Mouse (Mus musculus): ENCODE data around the gene Olfr1012. TPM values are rescaled to one million over a fixed set of nuclear protein-coding genes. Genes with fewer than 3 reads are reported as not detected.

Gene Olfr1012
- not detected in 2 replicates for polyA plus RNA-seq (2014; fragmentation: Nextera tagmentation; extraction: Ambion mirVana)

DNA sequence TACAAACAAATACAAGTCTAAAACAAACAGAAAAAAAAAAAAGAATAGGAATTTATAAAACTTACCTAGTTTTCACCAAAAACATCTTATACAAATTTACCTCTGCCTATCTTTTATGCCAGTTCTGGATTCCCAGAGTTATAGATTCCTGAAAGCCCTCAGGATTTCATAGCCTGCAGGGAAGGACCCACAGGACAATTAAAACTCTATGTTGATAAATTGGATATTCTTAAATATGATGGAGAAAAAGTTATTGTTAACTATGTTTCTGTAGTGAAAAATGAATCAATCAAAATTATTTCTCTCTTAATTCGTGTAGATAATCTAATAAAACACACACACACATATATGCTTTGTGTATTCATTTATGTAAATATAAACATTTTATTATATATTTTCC lies at the start of gene Olfr1012:
Gene Olfr1012 (minus strand): TSS at position 101 of the 400 bp plus-strand sequence.
- ATAC-seq (replicated peaks; ENCODE audit: low FRiP score, low TSS enrichment, low read depth): no peak
- Histone ChIP-seq H3K4me2 (ENCODE audit: low read length) (no peak within 1 kb of the TSS), H3K36me3 (ENCODE audit: control insufficient read depth, insufficient read depth, low read length) (no peaks in the 10 kb centered on the region), H3K27ac (ENCODE audit: low read depth) (no peak within 1 kb of the TSS), H3K27me3 (replicated peaks; ENCODE audit: control insufficient read depth, insufficient read depth, low read length) (no peaks in the 10 kb centered on the region), H3K4me3 (ENCODE audit: low read depth, low read length) (no peak within 1 kb of the TSS), H3K9me3 (ENCODE audit: control insufficient read depth, low read length) (no peaks in the 10 kb centered on the region), H3K9ac (ENCODE audit: low read length) (no peak within 1 kb of the TSS), H3K4me1 (replicated peaks; ENCODE audit: control insufficient read depth, insufficient read depth, low read length) (no peaks in the 10 kb centered on the region)
- 56% methylated on average over 1 of the region's 1 CpGs for WGBS
- DNase-seq (ENCODE audit: low spot score): no peak

DNA sequence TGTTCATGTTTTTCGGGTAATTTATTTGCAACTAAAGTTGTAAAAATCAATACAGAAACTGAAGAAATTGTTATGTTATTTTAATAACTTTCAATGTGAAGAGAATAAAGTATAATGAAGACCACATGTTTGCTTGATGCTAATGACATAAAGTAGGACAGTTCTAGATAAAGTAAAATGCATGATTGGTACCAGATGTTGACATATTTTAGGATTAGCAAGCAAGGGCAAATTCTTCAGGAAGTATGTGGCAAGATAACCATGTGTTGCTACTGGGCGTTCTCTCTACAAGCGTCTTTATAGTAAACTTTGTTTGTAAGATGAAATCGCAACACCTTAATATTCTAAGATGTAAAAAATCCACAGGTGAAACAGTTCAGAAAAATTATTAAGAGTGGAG lies 41.9 kb upstream of the Olfr1012 start:
- ATAC-seq (replicated peaks; ENCODE audit: low FRiP score, low TSS enrichment, low read depth) (no peak), DNase-seq (ENCODE audit: low spot score) (no peak)
- WGBS: 81% methylated on average over 4 of the region's 4 CpGs
- Histone ChIP-seq H3K4me2 (ENCODE audit: low read length) (no peak overlapping the region), H3K36me3 (ENCODE audit: control insufficient read depth, insufficient read depth, low read length) (no peaks in the 10 kb centered on the region), H3K27ac (ENCODE audit: low read depth) (no peak overlapping the region), H3K9ac (ENCODE audit: low read length) (no peak overlapping the region), H3K4me3 (ENCODE audit: low read depth, low read length) (no peak overlapping the region), H3K27me3 (replicated peaks; ENCODE audit: control insufficient read depth, insufficient read depth, low read length) (no peaks in the 10 kb centered on the region), H3K9me3 (ENCODE audit: control insufficient read depth, low read length) (no peaks in the 10 kb centered on the region), H3K4me1 (replicated peaks; ENCODE audit: control insufficient read depth, insufficient read depth, low read length) (no peaks in the 10 kb centered on the region)

DNA sequence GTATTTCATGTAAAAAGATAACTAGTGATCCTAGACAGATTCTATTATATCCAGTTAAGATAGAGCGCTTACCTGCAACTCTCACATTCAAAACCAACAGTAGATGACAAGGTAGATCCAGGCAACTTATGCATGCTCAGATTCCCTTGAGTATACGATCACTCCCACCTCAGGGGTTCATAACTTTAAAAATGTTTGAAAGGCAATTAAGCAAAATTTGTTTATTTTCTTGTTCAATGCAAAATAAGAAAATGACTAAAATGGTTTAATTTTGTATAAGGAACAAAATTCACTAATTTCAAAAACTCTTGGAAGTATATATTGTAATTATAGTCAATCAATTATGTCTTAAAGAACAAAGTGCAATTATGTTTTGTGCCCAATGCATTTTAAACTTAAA lies 39.9 kb upstream of the Olfr1012 start, which contains the start of gene Olfr1016:
Gene Olfr1016 (minus strand): TSS at position 101 of the 400 bp plus-strand sequence.
- Histone ChIP-seq H3K27ac (ENCODE audit: low read depth) (no peak within 1 kb of the TSS), H3K9ac (ENCODE audit: low read length) (no peak within 1 kb of the TSS), H3K4me1 (replicated peaks; ENCODE audit: control insufficient read depth, insufficient read depth, low read length) (no peaks in the 10 kb centered on the region), H3K36me3 (ENCODE audit: control insufficient read depth, insufficient read depth, low read length) (no peaks in the 10 kb centered on the region), H3K4me2 (ENCODE audit: low read length) (no peak within 1 kb of the TSS), H3K9me3 (ENCODE audit: control insufficient read depth, low read length) (no peaks in the 10 kb centered on the region), H3K27me3 (replicated peaks; ENCODE audit: control insufficient read depth, insufficient read depth, low read length) (no peaks in the 10 kb centered on the region), H3K4me3 (ENCODE audit: low read depth, low read length) (no peak within 1 kb of the TSS)
- 90% methylated on average over 2 of the region's 2 CpGs for WGBS
- no peak for ATAC-seq (replicated peaks; ENCODE audit: low FRiP score, low TSS enrichment, low read depth)
- DNase-seq (ENCODE audit: low spot score): no peak

DNA sequence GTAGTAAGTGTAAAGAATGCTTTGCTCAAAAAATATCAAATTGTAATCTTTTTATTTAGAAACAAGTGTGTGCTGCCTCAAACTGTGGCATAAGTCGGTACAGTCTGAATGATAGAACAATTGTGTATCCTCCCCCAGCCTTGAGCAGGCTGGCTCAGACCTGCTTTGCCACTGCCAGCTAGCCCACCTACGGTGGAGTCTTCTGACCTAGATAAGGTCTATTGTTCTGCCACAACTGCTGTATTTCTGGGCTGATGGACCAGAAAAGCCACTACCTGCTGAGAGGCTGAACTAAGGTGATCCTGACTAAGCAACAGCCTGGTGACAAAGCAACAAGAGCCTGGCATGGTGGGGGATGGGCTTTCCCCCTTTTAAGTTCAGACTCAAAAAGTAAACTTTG lies 29.8 kb upstream of the Olfr1012 start:
- H3K4me3 ChIP-seq (ENCODE audit: low read depth, low read length): no peak overlapping the region
- 62% methylated on average over 2 of the region's 2 CpGs for WGBS
- H3K27me3 ChIP-seq (replicated peaks; ENCODE audit: control insufficient read depth, insufficient read depth, low read length): no peaks in the 10 kb centered on the region
- no peaks in the 10 kb centered on the region for H3K9me3 ChIP-seq (ENCODE audit: control insufficient read depth, low read length)
- ATAC-seq (replicated peaks; ENCODE audit: low FRiP score, low TSS enrichment, low read depth) (no peak), DNase-seq (ENCODE audit: low spot score) (no peak)
- no peak overlapping the region for H3K9ac ChIP-seq (ENCODE audit: low read length)
- no peak overlapping the region for H3K27ac ChIP-seq (ENCODE audit: low read depth)
- no peaks in the 10 kb centered on the region for H3K36me3 ChIP-seq (ENCODE audit: control insufficient read depth, insufficient read depth, low read length)
- H3K4me1 ChIP-seq (replicated peaks; ENCODE audit: control insufficient read depth, insufficient read depth, low read length): no peaks in the 10 kb centered on the region
- no peak overlapping the region for H3K4me2 ChIP-seq (ENCODE audit: low read length)

DNA sequence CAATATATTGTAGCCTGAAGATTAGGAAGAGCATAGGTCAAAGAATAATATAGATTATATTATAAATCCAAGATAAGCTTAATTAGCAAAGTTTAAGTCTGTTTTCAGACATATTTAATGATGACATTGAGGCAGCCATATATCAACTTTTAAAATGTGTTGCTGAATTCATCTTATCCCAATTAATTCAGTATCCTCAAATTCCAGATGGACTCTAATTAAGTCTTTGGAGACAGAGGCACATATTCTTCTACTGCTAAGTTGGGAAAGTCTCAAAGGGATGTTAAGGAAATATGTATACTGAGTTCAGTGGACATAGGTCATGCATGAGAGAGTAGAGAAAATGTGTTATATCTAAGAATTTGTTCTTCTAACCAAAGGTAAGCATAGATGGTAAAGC lies 19.2 kb upstream of the Olfr1012 start, which contains the start of gene Olfr1015:
Gene Olfr1015 (plus strand): TSS at position 301 of the 400 bp plus-strand sequence.
- H3K27ac ChIP-seq (ENCODE audit: low read depth): no peak within 1 kb of the TSS
- ATAC-seq (replicated peaks; ENCODE audit: low FRiP score, low TSS enrichment, low read depth): no peak
- H3K4me1 ChIP-seq (replicated peaks; ENCODE audit: control insufficient read depth, insufficient read depth, low read length): no peaks in the 10 kb centered on the region
- H3K27me3 ChIP-seq (replicated peaks; ENCODE audit: control insufficient read depth, insufficient read depth, low read length): no peaks in the 10 kb centered on the region
- no peak within 1 kb of the TSS for H3K9ac ChIP-seq (ENCODE audit: low read length)
- no peak for DNase-seq (ENCODE audit: low spot score)
- no peak within 1 kb of the TSS for H3K4me3 ChIP-seq (ENCODE audit: low read depth, low read length)
- no peaks in the 10 kb centered on the region for H3K36me3 ChIP-seq (ENCODE audit: control insufficient read depth, insufficient read depth, low read length)
- H3K9me3 ChIP-seq (ENCODE audit: control insufficient read depth, low read length): no peaks in the 10 kb centered on the region
- no peak within 1 kb of the TSS for H3K4me2 ChIP-seq (ENCODE audit: low read length)

DNA sequence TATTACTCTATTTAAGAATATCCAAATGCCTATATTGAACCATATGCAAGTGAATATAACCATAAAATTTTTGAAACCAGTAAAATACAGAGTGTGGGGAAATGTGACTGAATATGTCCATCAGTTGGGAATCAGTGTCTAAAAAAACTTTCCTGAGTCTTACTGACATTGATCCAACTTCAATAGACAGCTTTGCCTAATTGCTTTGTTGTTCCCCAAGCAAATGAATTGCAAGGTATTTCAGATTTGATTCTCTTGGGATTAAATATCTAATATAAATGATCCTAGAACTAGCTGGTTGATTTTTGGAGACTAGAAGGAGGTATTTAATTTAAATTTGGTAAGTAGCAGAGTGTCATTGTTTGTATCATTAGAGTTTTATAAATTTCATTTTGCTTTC lies 9.8 kb upstream of the Olfr1012 start, which contains the start of gene Olfr1014:
Gene Olfr1014 (plus strand): TSS at position 301 of the 400 bp plus-strand sequence.
- Histone ChIP-seq H3K4me3 (ENCODE audit: low read depth, low read length) (no peak within 1 kb of the TSS), H3K36me3 (ENCODE audit: control insufficient read depth, insufficient read depth, low read length) (no peaks in the 10 kb centered on the region), H3K4me2 (ENCODE audit: low read length) (no peak within 1 kb of the TSS), H3K9ac (ENCODE audit: low read length) (no peak within 1 kb of the TSS), H3K27ac (ENCODE audit: low read depth) (no peak within 1 kb of the TSS), H3K4me1 (replicated peaks; ENCODE audit: control insufficient read depth, insufficient read depth, low read length) (no peaks in the 10 kb centered on the region), H3K9me3 (ENCODE audit: control insufficient read depth, low read length) (no peaks in the 10 kb centered on the region), H3K27me3 (replicated peaks; ENCODE audit: control insufficient read depth, insufficient read depth, low read length) (no peaks in the 10 kb centered on the region)
- ATAC-seq (replicated peaks; ENCODE audit: low FRiP score, low TSS enrichment, low read depth) (no peak), DNase-seq (ENCODE audit: low spot score) (no peak)

DNA sequence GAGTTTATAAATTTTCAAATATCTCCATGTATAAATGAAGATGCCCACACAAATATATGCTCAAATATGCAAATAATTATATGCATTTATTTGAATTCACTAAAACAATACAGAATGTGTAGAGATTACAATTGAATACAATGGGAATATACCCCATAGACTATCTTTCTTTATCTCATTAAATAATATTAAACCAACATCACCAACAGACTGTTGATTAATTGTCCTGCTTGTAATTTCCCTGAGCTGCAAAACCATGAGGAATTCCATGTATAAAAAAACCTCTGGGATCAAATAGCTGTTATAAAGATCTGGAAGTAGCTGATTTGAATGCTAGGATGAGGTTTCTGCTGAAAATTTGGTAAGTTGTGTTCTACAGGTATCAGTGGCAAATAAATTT lies 4.2 kb upstream of the Olfr1012 start, which contains the start of gene Olfr1013:
Gene Olfr1013 (plus strand): TSS at position 301 of the 400 bp plus-strand sequence.
- H3K9me3 ChIP-seq (ENCODE audit: control insufficient read depth, low read length): no peaks in the 10 kb centered on the region
- no peak within 1 kb of the TSS for H3K27ac ChIP-seq (ENCODE audit: low read depth)
- no peak within 1 kb of the TSS for H3K4me2 ChIP-seq (ENCODE audit: low read length)
- no peaks in the 10 kb centered on the region for H3K27me3 ChIP-seq (replicated peaks; ENCODE audit: control insufficient read depth, insufficient read depth, low read length)
- no peak within 1 kb of the TSS for H3K9ac ChIP-seq (ENCODE audit: low read length)
- H3K4me1 ChIP-seq (replicated peaks; ENCODE audit: control insufficient read depth, insufficient read depth, low read length): no peaks in the 10 kb centered on the region
- ATAC-seq (replicated peaks; ENCODE audit: low FRiP score, low TSS enrichment, low read depth) (no peak), DNase-seq (ENCODE audit: low spot score) (no peak)
- H3K36me3 ChIP-seq (ENCODE audit: control insufficient read depth, insufficient read depth, low read length): no peaks in the 10 kb centered on the region
- H3K4me3 ChIP-seq (ENCODE audit: low read depth, low read length): no peak within 1 kb of the TSS

DNA sequence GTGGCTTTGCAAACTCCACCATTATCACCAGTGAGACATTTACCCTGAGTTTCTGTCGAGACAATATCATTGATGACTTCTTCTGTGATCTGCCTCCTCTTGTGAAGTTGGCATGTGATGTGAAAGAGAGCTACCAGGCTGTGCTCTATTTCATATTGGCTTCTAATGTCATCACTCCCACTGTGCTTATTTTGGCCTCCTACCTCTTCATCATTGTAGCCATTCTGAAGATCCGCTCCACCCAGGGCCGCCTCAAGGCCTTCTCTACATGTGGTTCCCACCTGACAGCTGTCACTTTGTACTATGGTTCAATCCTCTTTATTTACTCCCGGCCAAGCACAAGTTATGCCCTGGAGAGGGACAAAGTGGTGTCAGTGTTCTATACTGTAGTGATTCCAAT lies 8.7 kb downstream of the Olfr1012 start:
- H3K4me2 ChIP-seq (ENCODE audit: low read length): no peak overlapping the region
- H3K9me3 ChIP-seq (ENCODE audit: control insufficient read depth, low read length): no peaks in the 10 kb centered on the region
- no peak overlapping the region for H3K27ac ChIP-seq (ENCODE audit: low read depth)
- H3K9ac ChIP-seq (ENCODE audit: low read length): no peak overlapping the region
- no peak overlapping the region for H3K4me3 ChIP-seq (ENCODE audit: low read depth, low read length)
- DNase-seq (ENCODE audit: low spot score) (no peak), ATAC-seq (replicated peaks; ENCODE audit: low FRiP score, low TSS enrichment, low read depth) (no peak)
- no peaks in the 10 kb centered on the region for H3K27me3 ChIP-seq (replicated peaks; ENCODE audit: control insufficient read depth, insufficient read depth, low read length)
- no peaks in the 10 kb centered on the region for H3K36me3 ChIP-seq (ENCODE audit: control insufficient read depth, insufficient read depth, low read length)
- WGBS: 84% methylated on average over 4 of the region's 4 CpGs
- no peaks in the 10 kb centered on the region for H3K4me1 ChIP-seq (replicated peaks; ENCODE audit: control insufficient read depth, insufficient read depth, low read length)

DNA sequence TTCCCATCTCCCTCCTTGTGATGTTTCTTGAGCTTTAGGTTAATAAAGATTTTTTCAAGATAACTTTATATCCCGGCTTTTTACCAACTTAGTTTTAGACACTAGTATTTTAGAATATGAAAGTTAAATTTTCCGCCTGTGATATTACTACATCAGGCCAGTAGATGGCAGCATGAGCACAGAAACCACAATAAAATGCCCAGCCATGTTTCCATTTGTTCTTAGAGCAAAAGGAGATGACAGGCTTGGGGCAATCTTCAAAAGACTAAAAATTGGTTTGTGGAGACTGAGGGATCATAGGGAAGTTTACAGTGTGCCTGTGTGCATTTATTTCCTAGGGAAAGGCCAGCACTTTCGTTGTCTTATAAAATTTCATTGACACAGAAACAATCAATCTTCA lies 36.8 kb downstream of the Olfr1012 start:
- Histone ChIP-seq H3K4me1 (replicated peaks; ENCODE audit: control insufficient read depth, insufficient read depth, low read length) (no peaks in the 10 kb centered on the region), H3K4me2 (ENCODE audit: low read length) (no peak overlapping the region), H3K9me3 (ENCODE audit: control insufficient read depth, low read length) (no peaks in the 10 kb centered on the region), H3K4me3 (ENCODE audit: low read depth, low read length) (no peak overlapping the region), H3K9ac (ENCODE audit: low read length) (no peak overlapping the region), H3K27me3 (replicated peaks; ENCODE audit: control insufficient read depth, insufficient read depth, low read length) (no peaks in the 10 kb centered on the region), H3K36me3 (ENCODE audit: control insufficient read depth, insufficient read depth, low read length) (no peaks in the 10 kb centered on the region), H3K27ac (ENCODE audit: low read depth) (no peak overlapping the region)
- no peak for ATAC-seq (replicated peaks; ENCODE audit: low FRiP score, low TSS enrichment, low read depth)
- DNase-seq (ENCODE audit: low spot score): no peak
- WGBS: 19% methylated on average over 3 of the region's 3 CpGs
